In genomic region chr17:12532115-12532514, GRCm38 (mm10) we compare ENCODE assay signal across 8 mouse cellular contexts. TPM values are rescaled to one million over a fixed set of nuclear protein-coding genes. Genes with fewer than 3 reads are reported as not detected.
DNase-seq lines count a peak whose midpoint lies in the region; ATAC-seq and TF ChIP-seq lines count a peak whose summit lies in the region.

No protein-coding gene starts in this region.

- H3K4me2 ChIP-seq in kidney, embryonic 14.5 days (replicated peaks; ENCODE audit: low read depth, low read length) = no peak overlapping the region

- no peaks in the 10 kb centered on the region for H3K9me3 ChIP-seq in kidney, embryonic 14.5 days (ENCODE audit: control insufficient read depth, low read length)

- 50% methylated on average over 5 of the region's 5 CpGs for WGBS in kidney, adult 2 months
- WGBS in kidney, embryonic 14.5 days = 35% methylated on average over 5 of the region's 5 CpGs

- no peak overlapping the region for H3K4me3 ChIP-seq in kidney, adult 2 months (ENCODE audit: insufficient read depth, low read depth, low read length)
- H3K4me3 ChIP-seq in kidney, embryonic 14.5 days (ENCODE audit: low read length) = no peak overlapping the region

- no peaks in the 10 kb centered on the region for H3K27me3 ChIP-seq in kidney, adult 2 months (replicated peaks; ENCODE audit: control insufficient read depth, insufficient read depth, low read length)
- H3K27me3 ChIP-seq in kidney, embryonic 14.5 days (ENCODE audit: control insufficient read depth, insufficient read depth, low read length) = no peaks in the 10 kb centered on the region

- H3K9ac ChIP-seq in kidney, embryonic 14.5 days (ENCODE audit: low read depth, low read length) = no peak overlapping the region

- intact Hi-C loops in gastrocnemius, postnatal 36 days (cut with DNase I) = loop anchor here (2.0 to 5.0 kb wide), 2 partner anchors 117 to 280 kb away; no protein-coding TSS in a partner anchor
- intact Hi-C loops in left cerebral cortex, postnatal 4 days (cut with DNase I) = loop anchor here (10.0 kb wide), 1 partner anchor 117 kb away; no protein-coding TSS in a partner anchor

- no peak for TF ChIP-seq POLR2A in kidney, adult 2 months (IDR thresholded peaks at IDR 0.05; ENCODE audit: low read depth, low read length)

- DNase-seq in kidney, adult 2 months = peak; percentile 63
- peak; percentile 48 for DNase-seq in MN1 (ENCODE audit: low spot score)
- peak; percentile 56 for DNase-seq in c-Kit-positive CD71-positive TER-119-negative erythroid progenitor cells, embryonic 14.5 days (ENCODE audit: low read depth)
- DNase-seq in gastrocnemius, postnatal 36 days = peak; percentile 33 to 40
- DNase-seq in left cerebral cortex, postnatal 4 days = peak; percentile 49
- peak; percentile 72 for DNase-seq in retina, postnatal 1 day
- peak; percentile 32 to 49 for DNase-seq in urinary bladder, postnatal 36 days (ENCODE audit: low spot score in 2 of 2)

- ATAC-seq in kidney, embryonic 14.5 days (ENCODE audit: low FRiP score, low TSS enrichment) = no peak

- no peaks in the 10 kb centered on the region for H3K4me1 ChIP-seq in kidney, adult 2 months (ENCODE audit: control insufficient read depth, insufficient read depth, low read length)
- no peaks in the 10 kb centered on the region for H3K4me1 ChIP-seq in kidney, embryonic 14.5 days (ENCODE audit: control insufficient read depth, insufficient read depth, low read length)

- peak; percentile 60 for TF ChIP-seq CTCF in kidney, adult 2 months (conservative IDR thresholded peaks at IDR 0.05; ENCODE audit: insufficient read depth, insufficient read length, low read depth, low read length)

- H3K36me3 ChIP-seq in kidney, adult 2 months (ENCODE audit: control insufficient read depth, insufficient read depth, low read length) = no peaks in the 10 kb centered on the region
- H3K36me3 ChIP-seq in kidney, embryonic 14.5 days (ENCODE audit: control insufficient read depth, insufficient read depth, low read length) = no peaks in the 10 kb centered on the region

- no peak overlapping the region for H3K27ac ChIP-seq in kidney, adult 2 months (ENCODE audit: insufficient read depth, low read depth, low read length)
- H3K27ac ChIP-seq in kidney, embryonic 14.5 days (ENCODE audit: low read depth, low read length) = no peak overlapping the region

RNA-seq across cellular contexts. Expression of gene Slc22a3, which starts 24.6 kb away (rescaled TPM):
- polyA plus RNA-seq in kidney, adult 2 months (2012; rRNA removed) = 1.3 and 1.4 TPM in 2 replicates
- 0.41 and 0.53 TPM in 2 replicates for polyA plus RNA-seq in kidney, embryonic 14.5 days (2014; fragmentation: Nextera tagmentation; extraction: Ambion mirVana)
- total RNA-seq in gastrocnemius, postnatal 36 days (2021) = 1 to 10 TPM; 1.7 to 1.9 TPM
- 1 to 10 TPM; 7.1 to 7.8 TPM for total RNA-seq in left cerebral cortex, postnatal 4 days (2021)

RNA-seq across cellular contexts. Expression of gene Slc22a2, which starts 51.8 kb away (rescaled TPM):
- 190 and 199 TPM in 2 replicates for polyA plus RNA-seq in kidney, adult 2 months (2012; rRNA removed)
- 0.23 and 1.8 TPM in 2 replicates for polyA plus RNA-seq in kidney, embryonic 14.5 days (2014; fragmentation: Nextera tagmentation; extraction: Ambion mirVana)
- not detected for total RNA-seq in gastrocnemius, postnatal 36 days (2021)
- 1 to 10 TPM in 1 of 2 experiments, under 1 TPM in 1; 0.89 to 1.2 TPM for total RNA-seq in left cerebral cortex, postnatal 4 days (2021)
